15 mouse cellular contexts compared by ENCODE assay signal in the genomic region with DNA sequence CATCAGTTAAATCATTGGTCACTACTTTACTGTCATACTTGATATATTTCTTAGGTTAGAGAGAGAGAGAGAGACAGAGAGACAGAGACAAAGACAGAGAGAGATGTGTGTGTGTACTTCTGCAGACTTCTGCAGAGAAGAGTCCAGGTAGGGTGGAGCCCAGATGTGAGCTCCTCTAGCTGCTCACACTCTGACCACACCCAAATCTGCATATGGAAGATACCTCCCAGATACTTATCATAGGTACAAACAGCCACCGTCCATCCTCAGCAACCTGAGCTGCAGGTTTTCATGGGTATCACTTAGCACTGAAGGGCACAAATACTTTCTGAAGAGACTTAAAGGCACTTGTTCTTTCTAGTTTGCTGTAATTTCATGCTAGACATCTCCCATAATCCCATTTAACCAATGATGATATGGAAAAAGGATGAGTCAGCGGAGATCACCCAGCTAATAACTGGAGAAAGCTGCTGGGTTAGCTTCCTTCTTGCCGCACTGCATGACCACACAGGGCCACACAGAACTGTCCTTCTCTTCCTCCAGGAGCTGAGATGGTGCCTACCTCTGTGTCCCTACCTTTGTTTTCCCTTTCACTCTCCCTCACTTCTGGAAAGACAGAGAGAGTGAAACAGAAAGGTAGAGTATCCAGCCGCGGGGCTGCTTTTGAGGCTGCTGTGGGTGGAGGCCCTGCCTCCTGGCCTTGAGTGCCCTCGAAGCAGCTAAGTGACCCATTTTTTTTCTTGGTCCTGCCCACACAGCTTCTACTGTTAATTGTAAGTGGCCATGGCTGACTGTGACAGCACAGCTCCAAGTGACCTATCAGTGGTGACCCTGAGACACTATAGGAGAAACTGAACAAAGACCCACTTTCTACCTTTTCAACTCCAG.
DNase-seq lines count a peak whose midpoint lies in the region; ATAC-seq and TF ChIP-seq lines count a peak whose summit lies in the region.
"Had no signal": no experiment of that assay in that cellular context is flagged by ENCODE, and none has a peak within 500 bp of the region (broad histone marks: within the 10 kb centered on the region; RNA-seq: fewer than 3 reads in every experiment).

No protein-coding gene starts in this region.

- WGBS in intestine, embryonic 15.5 days, result 81% methylated on average over 6 of the region's 6 CpGs
- WGBS in intestine, postnatal 0 days, result 76% methylated on average over 6 of the region's 6 CpGs
- whole genome bisulfite sequencing in liver, embryonic 11.5 days, result 77% methylated on average over 6 of the region's 6 CpGs

- H3K4me1 ChIP-seq in intestine, embryonic 15.5 days (replicated peaks), result no peaks in the 10 kb centered on the region
- H3K4me1 ChIP-seq in intestine, postnatal 0 days (replicated peaks; ENCODE audit: control insufficient read depth, insufficient read depth, low read length), result no peaks in the 10 kb centered on the region
- peaks cover 19 to 28% of the 10 kb centered on the region in 2 experiments for H3K4me1 ChIP-seq in CH12.LX (ENCODE audit: control insufficient read depth in 1 of 2, insufficient read depth in 2 of 2)
- H3K4me1 ChIP-seq in liver, embryonic 11.5 days (replicated peaks; ENCODE audit: control insufficient read depth, insufficient read depth, low read length), result peaks cover 5% of the 10 kb centered on the region; the same call in 1 of the 2 replicates
- H3K4me1 ChIP-seq: lung, embryonic 15.5 days had no signal

- in situ Hi-C loops in CH12.LX (cut with MboI; ENCODE audit: low pct_ligation_motif_present, low pct_unique_long_range_greater_than_20kb, low sequenced_read_pairs), result no loop called here

- TF ChIP-seq CTCF in intestine, postnatal 0 days (IDR thresholded peaks at IDR 0.05; ENCODE audit: low read depth), result no peak
- TF ChIP-seq CTCF in CH12.LX (conservative IDR thresholded peaks at IDR 0.05 in 1 of 2, IDR thresholded peaks at IDR 0.05 in 1 of 2; ENCODE audit: low read depth in 2 of 2, low read length in 2 of 2), result no peak

- no peaks in the 10 kb centered on the region for H3K9me3 ChIP-seq in intestine, embryonic 15.5 days
- H3K9me3 ChIP-seq in intestine, postnatal 0 days (ENCODE audit: control insufficient read depth), result no peaks in the 10 kb centered on the region
- no peaks in the 10 kb centered on the region for H3K9me3 ChIP-seq in CH12.LX (replicated peaks; ENCODE audit: low read length)
- H3K9me3 ChIP-seq in liver, embryonic 11.5 days (ENCODE audit: control insufficient read depth, low read length), result no peaks in the 10 kb centered on the region
- H3K9me3 ChIP-seq: lung, embryonic 15.5 days had no signal

- no peaks in the 10 kb centered on the region for H3K36me3 ChIP-seq in intestine, embryonic 15.5 days
- H3K36me3 ChIP-seq in intestine, postnatal 0 days (ENCODE audit: control insufficient read depth, insufficient read depth), result no peaks in the 10 kb centered on the region
- H3K36me3 ChIP-seq in CH12.LX (replicated peaks in 1 of 2; ENCODE audit: control insufficient read depth in 1 of 2, insufficient read depth in 1 of 2, low read length in 1 of 2), result no peaks in the 10 kb centered on the region
- H3K36me3 ChIP-seq in liver, embryonic 11.5 days (ENCODE audit: control insufficient read depth, insufficient read depth, low read length), result no peaks in the 10 kb centered on the region
- H3K36me3 ChIP-seq: lung, embryonic 15.5 days had no signal

- no peak for TF ChIP-seq RAD21 in CH12.LX (IDR thresholded peaks at IDR 0.05; ENCODE audit: low read depth, low read length)

- no peak overlapping the region for H3K4me2 ChIP-seq in intestine, embryonic 15.5 days (replicated peaks)
- no peak overlapping the region for H3K4me2 ChIP-seq in intestine, postnatal 0 days (replicated peaks; ENCODE audit: low read depth)
- H3K4me2 ChIP-seq in CH12.LX (ENCODE audit: insufficient read depth, low read depth, poor library complexity, severe bottlenecking), result peak overlapping the region; percentile 16; the same call in 1 of the 2 replicates
- no peak overlapping the region for H3K4me2 ChIP-seq in liver, embryonic 11.5 days
- H3K4me2 ChIP-seq: lung, embryonic 15.5 days had no signal

- ATAC-seq in intestine, embryonic 15.5 days, result peak; percentile 37; the same call in 1 of the 2 replicates
- no peak for ATAC-seq in intestine, postnatal 0 days
- ATAC-seq in liver, embryonic 11.5 days (replicated peaks; ENCODE audit: low FRiP score), result peak; percentile 91
- ATAC-seq: forebrain, embryonic 14.5 days had no signal

- TF ChIP-seq EP300 in CH12.LX (IDR thresholded peaks at IDR 0.05; ENCODE audit: low read length), result peak; percentile 47; the same call in 1 of the 2 replicates

- no peak for TF ChIP-seq POLR2A in CH12.LX (IDR thresholded peaks at IDR 0.05; ENCODE audit: low read depth, low read length)

- no peak overlapping the region for H3K4me3 ChIP-seq in intestine, embryonic 15.5 days (replicated peaks)
- H3K4me3 ChIP-seq in intestine, postnatal 0 days (ENCODE audit: low read depth, low read length), result no peak overlapping the region
- no peak overlapping the region for H3K4me3 ChIP-seq in CH12.LX (replicated peaks in 1 of 3; ENCODE audit: low read depth in 2 of 3, low read length in 2 of 3, poor library complexity in 1 of 3)
- H3K4me3 ChIP-seq in liver, embryonic 11.5 days (ENCODE audit: low read depth, low read length), result no peak overlapping the region
- H3K4me3 ChIP-seq: lung, embryonic 15.5 days had no signal

- peak; percentile 24 for DNase-seq in CH12.LX (ENCODE audit: extremely low read depth)
- peak; percentile 66 to 67 for DNase-seq in adrenal gland, postnatal 36 days
- DNase-seq in liver, embryonic 11.5 days (ENCODE audit: low spot score), result no peak
- no peak for DNase-seq in natural killer cell, adult 2 months (ENCODE audit: low spot score in 2 of 2)
- DNase-seq in thymus, postnatal 4 days, result no peak
- no peak for DNase-seq in yolk sac, embryonic 10.5 days (ENCODE audit: low spot score)
- DNase-seq: cerebellum, adult 9-10 months; gastrocnemius, postnatal 25 days; heart, postnatal 10 days; kidney, adult 18-20 months; thymus, postnatal 14 days had no signal

- dilution Hi-C loops in CH12.LX (cut with MboI; ENCODE audit: extremely low pct_ligation_motif_present, extremely low pct_unique_long_range_greater_than_20kb, low sequenced_read_pairs), result no loop called here

- H3K27ac ChIP-seq in intestine, embryonic 15.5 days, result no peak overlapping the region
- no peak overlapping the region for H3K27ac ChIP-seq in intestine, postnatal 0 days (ENCODE audit: low read depth, low read length)
- no peak overlapping the region for H3K27ac ChIP-seq in CH12.LX (ENCODE audit: insufficient read depth, low read depth)
- no peak overlapping the region for H3K27ac ChIP-seq in liver, embryonic 11.5 days (ENCODE audit: low read depth, low read length)
- H3K27ac ChIP-seq: lung, embryonic 15.5 days had no signal

- H3K79me2 ChIP-seq in CH12.LX (replicated peaks; ENCODE audit: control insufficient read depth, extremely low read depth, insufficient read depth, poor library complexity, severe bottlenecking), result no peaks in the 10 kb centered on the region

- H3K9ac ChIP-seq in intestine, embryonic 15.5 days, result no peak overlapping the region
- no peak overlapping the region for H3K9ac ChIP-seq in intestine, postnatal 0 days (ENCODE audit: low read depth, low read length)
- H3K9ac ChIP-seq in CH12.LX (ENCODE audit: insufficient read depth, low read depth), result no peak overlapping the region
- peak overlapping the region; percentile 30 for H3K9ac ChIP-seq in liver, embryonic 11.5 days (ENCODE audit: low read depth, low read length)
- H3K9ac ChIP-seq: lung, embryonic 15.5 days had no signal

- H3K27me3 ChIP-seq in intestine, embryonic 15.5 days (replicated peaks), result no peaks in the 10 kb centered on the region
- no peaks in the 10 kb centered on the region for H3K27me3 ChIP-seq in intestine, postnatal 0 days (replicated peaks; ENCODE audit: control insufficient read depth, insufficient read depth, low read length)
- no peaks in the 10 kb centered on the region for H3K27me3 ChIP-seq in CH12.LX (replicated peaks)
- H3K27me3 ChIP-seq in liver, embryonic 11.5 days (replicated peaks; ENCODE audit: control insufficient read depth, insufficient read depth, low read length), result no peaks in the 10 kb centered on the region
- H3K27me3 ChIP-seq: lung, embryonic 15.5 days had no signal

TF ChIP-seq in CH12.LX, 34 proteins besides CTCF, POLR2A, EP300 and RAD21:
- TF ChIP-seq IRF4 (IDR thresholded peaks at IDR 0.05; ENCODE audit: low read depth, low read length) (0 out of 2 replicates have a peak, but pooled peaks have one; percentile 15), UBTF (IDR thresholded peaks at IDR 0.05; ENCODE audit: low read depth, low read length) (no peak), MAFK (IDR thresholded peaks at IDR 0.05; ENCODE audit: insufficient replicate concordance, low read length) (0 out of 2 replicates have a peak, but pooled peaks have one; percentile 57), BHLHE40 (IDR thresholded peaks at IDR 0.05; ENCODE audit: low read depth, low read length) (no peak), CHD1 (IDR thresholded peaks at IDR 0.05; ENCODE audit: low read depth, low read length) (no peak), ETS1 (conservative IDR thresholded peaks at IDR 0.05; ENCODE audit: low read depth, low read length) (peak; percentile 41; the same call in 1 of the 2 replicates), POLR2AphosphoS2 (IDR thresholded peaks at IDR 0.05; ENCODE audit: low read depth, low read length) (no peak), ZMIZ1 (IDR thresholded peaks at IDR 0.05; ENCODE audit: low read depth, low read length) (no peak)

Comparison
In these comparisons a context has a peak if more than half of its experiments do, and no peak if none do; other contexts are left out.
1. DNase-seq: peak in CH12.LX (single experiment) and adrenal gland, postnatal 36 days (2 of 2); none in liver, embryonic 11.5 days (single experiment), natural killer cell, adult 2 months (0 of 2), thymus, postnatal 4 days (single experiment) and yolk sac, embryonic 10.5 days (single experiment).